Mouse (Mus musculus): ENCODE measurements at regions not wholly inside any gene's neighbourhood (a gene's known extent, or its start where the extent isn't known, plus 50 kb on each side); places are given as distances from the start of the nearest gene placed in this dataset.

GRCm38 (mm10) chr12:52398511-52398975 is 105.2 kb upstream of the Arhgap5 start:
- intact Hi-C loops (cut with DNase I), result no loop called here
- no peak for DNase-seq

- intact Hi-C loops (cut with DNase I), result no loop called here
- no peak for DNase-seq
These were observed 103.7 kb upstream of the Arhgap5 start for GRCm38 (mm10) chr12:52400099-52400498.

- intact Hi-C loops (cut with DNase I), result no loop called here
- no peak for DNase-seq
These were observed 101.1 kb upstream of the Arhgap5 start for GRCm38 (mm10) chr12:52402711-52403110.

- intact Hi-C loops (cut with DNase I), result no loop called here
- DNase-seq, result no peak
These were observed 97.4 kb upstream of the Arhgap5 start for GRCm38 (mm10) chr12:52406386-52406785.

- intact Hi-C loops (cut with DNase I), result no loop called here
- no peak for DNase-seq
These were observed 95.4 kb upstream of the Arhgap5 start for GRCm38 (mm10) chr12:52408307-52408895.

DNA sequence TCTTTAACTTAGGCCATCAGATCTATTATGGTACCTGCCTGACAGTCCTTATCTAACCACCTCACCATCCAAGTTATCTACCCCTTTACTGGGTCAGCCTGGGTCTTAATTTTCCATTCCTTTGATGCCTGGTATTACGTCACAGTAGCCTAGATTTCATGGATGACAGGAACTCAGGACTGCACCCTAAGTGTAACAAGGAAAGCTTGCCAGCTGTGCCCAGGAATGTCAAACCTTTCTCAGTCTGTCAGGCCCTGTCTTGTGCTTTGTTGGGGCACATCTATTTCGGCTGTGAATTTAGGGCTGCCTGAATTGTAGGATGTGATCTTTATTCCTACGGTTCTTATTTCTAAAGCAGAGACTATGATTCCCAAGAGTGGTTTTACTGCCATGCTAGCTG is 94.6 kb upstream of the Arhgap5 start:
- intact Hi-C loops (cut with DNase I), result no loop called here
- no peak for DNase-seq

DNA sequence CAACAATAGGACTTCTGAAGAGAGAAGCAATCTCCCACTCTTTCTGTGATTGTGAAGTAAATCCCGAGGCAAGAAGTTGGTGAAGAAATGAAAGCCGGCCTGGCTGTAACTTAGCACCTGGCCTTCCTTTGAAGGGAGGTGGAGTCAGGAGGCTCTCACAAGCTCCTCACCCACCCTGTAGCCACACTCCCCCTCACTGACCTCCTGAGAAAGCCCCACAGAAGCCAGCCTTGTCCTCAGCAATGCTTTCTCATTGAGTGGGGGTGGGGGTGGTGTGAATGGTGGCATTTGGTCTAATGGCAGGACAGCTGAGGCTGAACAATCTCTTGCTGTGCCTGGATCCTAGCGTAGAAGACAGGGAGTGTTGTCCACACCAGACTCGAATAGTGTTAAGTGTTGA is 91.6 kb upstream of the Arhgap5 start:
- no peak for DNase-seq
- intact Hi-C loops (cut with DNase I), result no loop called here

- no peak for DNase-seq
- intact Hi-C loops (cut with DNase I), result no loop called here
These were observed 90.7 kb upstream of the Arhgap5 start for GRCm38 (mm10) chr12:52413046-52413473.

DNA sequence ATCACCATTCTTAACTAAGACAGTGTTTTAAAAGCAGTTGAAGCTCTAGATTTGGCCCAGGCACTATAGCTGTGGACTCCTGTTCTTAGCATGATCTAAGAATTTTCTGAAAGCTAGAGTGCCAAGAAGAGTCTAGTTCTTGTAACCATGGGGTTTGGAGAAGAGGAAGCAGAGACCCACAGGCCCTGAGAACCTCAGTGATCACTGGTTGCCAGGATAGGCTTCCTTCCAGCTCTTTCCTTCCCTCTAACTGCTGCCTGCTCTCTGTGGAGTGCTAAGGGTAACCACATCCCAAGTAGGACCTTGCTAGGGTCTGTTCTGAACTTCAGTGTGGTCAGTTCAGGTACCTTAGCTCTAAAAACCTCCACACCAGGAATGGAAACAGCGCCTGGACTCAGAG is 81.0 kb upstream of the Arhgap5 start:
- no peak for DNase-seq
- intact Hi-C loops (cut with DNase I), result no loop called here

DNA sequence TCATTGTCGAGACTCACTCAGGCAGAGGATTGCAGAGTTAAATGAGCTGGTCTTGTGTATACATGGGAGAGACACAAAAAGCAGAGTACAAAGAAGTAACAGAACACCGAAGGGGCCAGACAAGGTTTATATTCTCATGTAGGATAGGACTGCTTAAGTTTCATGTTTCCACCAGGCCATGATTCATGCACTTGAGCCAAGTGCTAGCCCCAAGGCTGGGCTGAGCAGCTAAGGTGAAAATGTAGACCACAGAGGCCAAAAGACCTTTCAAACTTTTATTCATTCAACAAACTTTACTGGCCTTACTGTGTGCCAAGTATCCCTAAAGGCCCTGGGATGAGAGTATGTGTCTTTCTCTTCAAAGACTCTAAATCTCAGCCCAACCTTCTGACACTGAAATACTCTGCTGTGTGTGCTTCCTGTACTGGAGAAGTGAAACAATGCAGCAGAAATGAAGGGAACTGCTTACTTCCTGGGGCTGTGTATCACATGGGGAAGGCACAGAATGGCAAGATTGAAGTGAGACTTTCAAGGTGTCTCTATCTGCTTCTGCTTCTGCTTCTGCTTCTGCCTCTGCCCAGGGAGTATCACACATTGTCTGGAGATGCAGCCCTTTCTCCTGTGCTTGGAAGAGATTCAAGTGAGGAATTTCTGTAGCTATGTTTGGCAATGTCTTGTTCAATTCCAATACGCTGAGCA is 79.3 kb upstream of the Arhgap5 start:
- intact Hi-C loops (cut with DNase I), result no loop called here
- no peak for DNase-seq

DNA sequence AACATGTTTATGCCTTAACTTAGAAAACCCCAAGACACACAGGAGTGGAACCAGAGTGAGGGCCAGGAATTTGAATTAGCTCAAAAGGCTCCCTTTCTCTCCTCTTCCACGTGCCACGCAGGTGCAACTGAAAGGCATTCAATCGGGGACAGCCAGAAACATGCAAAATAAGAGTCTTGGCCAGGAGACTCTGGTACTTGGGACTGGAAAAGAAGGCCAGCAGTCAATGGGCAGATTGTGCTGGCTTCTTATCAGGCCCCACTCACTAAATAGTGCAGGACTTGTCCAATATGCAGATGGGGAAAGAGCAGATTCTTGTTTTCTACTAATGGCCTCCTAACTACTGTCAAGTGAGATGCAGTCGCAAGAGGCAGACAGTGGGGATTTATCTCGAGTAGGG is 73.8 kb upstream of the Arhgap5 start:
- DNase-seq, result no peak

DNA sequence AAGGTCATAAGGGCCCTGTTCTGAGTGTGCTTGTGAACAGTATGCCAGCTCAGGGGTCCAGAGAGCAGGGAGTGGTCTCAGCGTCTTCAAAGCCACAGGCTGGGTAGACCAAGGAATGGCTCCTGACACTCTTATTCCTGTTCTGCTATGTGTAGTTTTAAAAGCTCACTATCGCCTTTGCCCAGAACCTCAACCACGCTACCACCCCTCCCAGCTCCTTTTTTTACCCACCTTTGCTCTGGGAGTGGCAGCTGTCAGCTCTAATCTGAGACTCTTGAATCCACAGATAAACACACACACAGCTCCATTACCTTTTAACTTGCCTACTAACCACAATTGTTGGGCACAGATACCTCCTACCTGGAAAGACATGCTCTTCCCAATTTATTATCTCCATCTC is 71.8 kb upstream of the Arhgap5 start:
- DNase-seq, result no peak
- intact Hi-C loops (cut with DNase I), result no loop called here

More for the DNA sequence above, 73.8 kb upstream of the Arhgap5 start:
- intact Hi-C loops (cut with DNase I), result no loop called here

DNA sequence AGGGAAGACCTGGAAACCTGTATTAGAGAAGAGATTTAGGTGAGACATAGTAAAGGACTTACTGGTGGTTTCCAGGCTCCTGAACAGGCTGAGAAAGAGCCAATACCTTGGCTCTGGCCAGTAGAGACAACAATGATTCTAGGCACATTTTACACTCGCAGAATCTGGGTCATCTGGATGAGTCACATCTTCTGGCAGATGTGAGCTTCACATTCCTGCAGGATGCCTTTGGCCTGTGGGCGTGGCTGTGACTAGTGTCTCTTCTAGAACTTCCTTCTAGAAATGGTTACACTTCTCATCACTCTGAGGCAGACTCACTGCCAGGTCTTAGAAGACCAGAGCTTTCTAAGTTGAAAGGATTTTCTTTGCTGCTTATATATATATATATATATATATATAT is 69.8 kb upstream of the Arhgap5 start:
- intact Hi-C loops (cut with DNase I), result no loop called here
- DNase-seq, result peak in 1 of 2 experiments; percentile 25

- intact Hi-C loops (cut with DNase I), result no loop called here
- DNase-seq, result no peak
These were observed 68.5 kb upstream of the Arhgap5 start for GRCm38 (mm10) chr12:52435321-52435720.

- DNase-seq, result no peak
- intact Hi-C loops (cut with DNase I), result no loop called here
These were observed 68.0 kb upstream of the Arhgap5 start for GRCm38 (mm10) chr12:52435795-52436211.

DNA sequence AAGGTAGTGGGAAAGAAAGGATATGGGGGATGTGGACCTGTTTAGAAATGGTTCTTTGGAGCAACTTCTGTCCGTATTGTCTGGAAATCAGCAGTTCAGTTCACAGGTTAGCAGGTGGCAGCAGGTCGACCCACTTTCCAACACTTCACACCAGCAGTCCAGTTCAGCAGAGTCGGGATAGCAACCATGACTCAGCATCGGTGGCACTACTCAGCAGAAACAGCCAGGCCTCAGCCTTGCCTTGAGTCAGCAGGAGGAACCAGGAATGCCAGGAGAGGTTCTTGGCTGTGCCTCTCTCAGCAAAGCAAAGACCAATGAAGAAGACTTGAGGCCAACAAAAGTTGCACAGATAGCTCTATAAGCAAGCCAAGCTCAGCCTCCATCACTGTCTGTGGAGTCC is 66.8 kb upstream of the Arhgap5 start:
- intact Hi-C loops (cut with DNase I), result no loop called here
- DNase-seq, result no peak

- DNase-seq, result no peak
- intact Hi-C loops (cut with DNase I), result no loop called here
These were observed 64.5 kb upstream of the Arhgap5 start for GRCm38 (mm10) chr12:52439241-52439640.

- intact Hi-C loops (cut with DNase I), result no loop called here
- DNase-seq, result no peak
These were observed 62.9 kb upstream of the Arhgap5 start for GRCm38 (mm10) chr12:52440868-52441365.

DNA sequence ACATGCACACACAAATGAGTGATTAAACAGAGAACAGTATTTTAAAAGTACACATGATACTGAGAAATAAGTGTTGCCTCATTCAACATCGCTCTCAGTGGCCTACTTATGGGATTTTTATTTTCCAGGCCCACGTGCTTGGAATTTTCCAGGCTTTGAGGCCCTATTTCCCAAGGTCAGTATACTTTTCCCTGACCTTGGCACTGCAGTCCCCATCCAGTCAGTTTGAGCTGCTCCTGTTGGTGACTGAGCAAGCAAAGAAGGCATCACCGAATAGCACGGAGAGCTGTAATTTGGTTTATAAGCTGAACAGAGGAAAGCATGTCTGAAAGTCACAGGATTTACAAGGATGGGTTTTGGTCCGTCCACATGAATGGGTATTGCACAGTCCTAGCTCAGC is 61.4 kb upstream of the Arhgap5 start:
- no peak for DNase-seq
- intact Hi-C loops (cut with DNase I), result no loop called here

- intact Hi-C loops (cut with DNase I), result no loop called here
- DNase-seq, result no peak
These were observed 58.0 kb upstream of the Arhgap5 start for GRCm38 (mm10) chr12:52445731-52446130.

DNA sequence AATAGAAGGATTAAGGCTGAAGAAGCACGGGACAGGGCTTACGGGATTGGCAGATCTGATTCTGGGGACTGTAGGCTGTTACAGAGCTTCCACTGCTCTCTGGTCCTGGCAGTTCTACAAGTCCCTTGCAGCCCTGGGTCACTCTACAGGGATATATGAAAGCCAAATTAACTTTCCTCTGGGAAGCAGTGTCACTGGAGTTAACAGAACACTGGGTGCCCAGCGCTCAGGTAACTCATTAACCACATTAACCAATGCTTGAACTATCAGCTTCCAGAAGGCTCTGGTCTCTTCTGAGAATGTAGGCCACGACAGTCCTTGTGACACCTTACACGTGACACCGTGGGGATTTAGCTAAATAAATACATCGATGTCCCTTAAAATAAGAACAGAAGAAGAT is 57.3 kb upstream of the Arhgap5 start:
- no peak for DNase-seq

GRCm38 (mm10) chr12:52447482-52447881 is 56.3 kb upstream of the Arhgap5 start:
- no peak for DNase-seq
- intact Hi-C loops (cut with DNase I), result no loop called here

More for the DNA sequence above, 57.3 kb upstream of the Arhgap5 start:
- intact Hi-C loops (cut with DNase I), result no loop called here
